Mouse (Mus musculus): ENCODE data around the gene Zfp867. TPM values are rescaled to one million over a fixed set of nuclear protein-coding genes. Genes with fewer than 3 reads are reported as not detected.

Gene Zfp867
- polyA plus RNA-seq, 1 experiment: 1.4 TPM

GRCm38 (mm10) chr11:59437954-59438353, 34.3 kb downstream of the Zfp867 start:
- no peak overlapping the region for H3K27ac ChIP-seq (ENCODE audit: control insufficient read depth, insufficient read depth, low read depth, low read length)
- TF ChIP-seq CTCF (IDR thresholded peaks at IDR 0.05; ENCODE audit: control insufficient read depth, insufficient read depth, insufficient replicate concordance, low read depth, low read length) (no peak), POLR2A (IDR thresholded peaks at IDR 0.05; ENCODE audit: control insufficient read depth, low read depth, low read length) (0 out of 2 replicates have a peak, but pooled peaks have one; percentile 13)
- H3K27me3 ChIP-seq (ENCODE audit: control insufficient read depth, insufficient read depth, low read length): no peaks in the 10 kb centered on the region
- no peaks in the 10 kb centered on the region for H3K36me3 ChIP-seq (ENCODE audit: control insufficient read depth, insufficient read depth, low read length)
- H3K4me3 ChIP-seq (ENCODE audit: control insufficient read depth, low read depth, low read length): no peak overlapping the region
- no peaks in the 10 kb centered on the region for H3K4me1 ChIP-seq (ENCODE audit: control insufficient read depth, insufficient read depth, low read length)

- H3K4me3 ChIP-seq (ENCODE audit: control insufficient read depth, low read depth, low read length): no peak overlapping the region
- no peak for TF ChIP-seq CTCF (IDR thresholded peaks at IDR 0.05; ENCODE audit: control insufficient read depth, insufficient read depth, insufficient replicate concordance, low read depth, low read length)
- TF ChIP-seq POLR2A (IDR thresholded peaks at IDR 0.05; ENCODE audit: control insufficient read depth, low read depth, low read length): no peak
- no peaks in the 10 kb centered on the region for H3K4me1 ChIP-seq (ENCODE audit: control insufficient read depth, insufficient read depth, low read length)
- H3K27me3 ChIP-seq (ENCODE audit: control insufficient read depth, insufficient read depth, low read length): no peaks in the 10 kb centered on the region
- H3K36me3 ChIP-seq (ENCODE audit: control insufficient read depth, insufficient read depth, low read length): no peaks in the 10 kb centered on the region
- peak overlapping the region; percentile 46; the same call in 1 of the 2 replicates for H3K27ac ChIP-seq (ENCODE audit: control insufficient read depth, insufficient read depth, low read depth, low read length)
Observed at GRCm38 (mm10) chr11:59432261-59432660, 40.0 kb downstream of the Zfp867 start.

- Histone ChIP-seq H3K27me3 (ENCODE audit: control insufficient read depth, insufficient read depth, low read length) (no peaks in the 10 kb centered on the region), H3K36me3 (ENCODE audit: control insufficient read depth, insufficient read depth, low read length) (no peaks in the 10 kb centered on the region), H3K27ac (ENCODE audit: control insufficient read depth, insufficient read depth, low read depth, low read length) (no peak overlapping the region), H3K4me3 (ENCODE audit: control insufficient read depth, low read depth, low read length) (no peak overlapping the region), H3K4me1 (ENCODE audit: control insufficient read depth, insufficient read depth, low read length) (no peaks in the 10 kb centered on the region)
- TF ChIP-seq CTCF (IDR thresholded peaks at IDR 0.05; ENCODE audit: control insufficient read depth, insufficient read depth, insufficient replicate concordance, low read depth, low read length): no peak
- no peak for TF ChIP-seq POLR2A (IDR thresholded peaks at IDR 0.05; ENCODE audit: control insufficient read depth, low read depth, low read length)
Observed at GRCm38 (mm10) chr11:59429959-59430358, 42.3 kb downstream of the Zfp867 start.

- Histone ChIP-seq H3K4me3 (ENCODE audit: control insufficient read depth, low read depth, low read length) (no peak overlapping the region), H3K36me3 (ENCODE audit: control insufficient read depth, insufficient read depth, low read length) (no peaks in the 10 kb centered on the region), H3K27me3 (ENCODE audit: control insufficient read depth, insufficient read depth, low read length) (no peaks in the 10 kb centered on the region), H3K4me1 (ENCODE audit: control insufficient read depth, insufficient read depth, low read length) (no peaks in the 10 kb centered on the region), H3K27ac (ENCODE audit: control insufficient read depth, insufficient read depth, low read depth, low read length) (no peak overlapping the region)
- no peak for TF ChIP-seq CTCF (IDR thresholded peaks at IDR 0.05; ENCODE audit: control insufficient read depth, insufficient read depth, insufficient replicate concordance, low read depth, low read length)
- no peak for TF ChIP-seq POLR2A (IDR thresholded peaks at IDR 0.05; ENCODE audit: control insufficient read depth, low read depth, low read length)
Observed at GRCm38 (mm10) chr11:59428057-59428660, 44.1 kb downstream of the Zfp867 start.

GRCm38 (mm10) chr11:59425671-59426101, 46.6 kb downstream of the Zfp867 start:
- no peaks in the 10 kb centered on the region for H3K36me3 ChIP-seq (ENCODE audit: control insufficient read depth, insufficient read depth, low read length)

GRCm38 (mm10) chr11:59423010-59423588, 49.2 kb downstream of the Zfp867 start:
- H3K36me3 ChIP-seq (ENCODE audit: control insufficient read depth, insufficient read depth, low read length): no peaks in the 10 kb centered on the region

More at GRCm38 (mm10) chr11:59425671-59426101, 46.6 kb downstream of the Zfp867 start:
- no peak overlapping the region for H3K4me3 ChIP-seq (ENCODE audit: control insufficient read depth, low read depth, low read length)
- TF ChIP-seq POLR2A (IDR thresholded peaks at IDR 0.05; ENCODE audit: control insufficient read depth, low read depth, low read length) (no peak), CTCF (IDR thresholded peaks at IDR 0.05; ENCODE audit: control insufficient read depth, insufficient read depth, insufficient replicate concordance, low read depth, low read length) (no peak)
- H3K27ac ChIP-seq (ENCODE audit: control insufficient read depth, insufficient read depth, low read depth, low read length): no peak overlapping the region
- H3K4me1 ChIP-seq (ENCODE audit: control insufficient read depth, insufficient read depth, low read length): no peaks in the 10 kb centered on the region
- no peaks in the 10 kb centered on the region for H3K27me3 ChIP-seq (ENCODE audit: control insufficient read depth, insufficient read depth, low read length)

GRCm38 (mm10) chr11:59421967-59422366, 50.3 kb downstream of the Zfp867 start:
- Histone ChIP-seq H3K36me3 (ENCODE audit: control insufficient read depth, insufficient read depth, low read length) (no peaks in the 10 kb centered on the region), H3K4me3 (ENCODE audit: control insufficient read depth, low read depth, low read length) (no peak overlapping the region), H3K27ac (ENCODE audit: control insufficient read depth, insufficient read depth, low read depth, low read length) (no peak overlapping the region), H3K27me3 (ENCODE audit: control insufficient read depth, insufficient read depth, low read length) (no peaks in the 10 kb centered on the region), H3K4me1 (ENCODE audit: control insufficient read depth, insufficient read depth, low read length) (no peaks in the 10 kb centered on the region)
- no peak for TF ChIP-seq CTCF (IDR thresholded peaks at IDR 0.05; ENCODE audit: control insufficient read depth, insufficient read depth, insufficient replicate concordance, low read depth, low read length)
- TF ChIP-seq POLR2A (IDR thresholded peaks at IDR 0.05; ENCODE audit: control insufficient read depth, low read depth, low read length): no peak

More at GRCm38 (mm10) chr11:59423010-59423588, 49.2 kb downstream of the Zfp867 start:
- no peak overlapping the region for H3K4me3 ChIP-seq (ENCODE audit: control insufficient read depth, low read depth, low read length)
- TF ChIP-seq POLR2A (IDR thresholded peaks at IDR 0.05; ENCODE audit: control insufficient read depth, low read depth, low read length): no peak
- no peak for TF ChIP-seq CTCF (IDR thresholded peaks at IDR 0.05; ENCODE audit: control insufficient read depth, insufficient read depth, insufficient replicate concordance, low read depth, low read length)
- no peak overlapping the region; the same call in 1 of the 2 replicates for H3K27ac ChIP-seq (ENCODE audit: control insufficient read depth, insufficient read depth, low read depth, low read length)
- no peaks in the 10 kb centered on the region for H3K27me3 ChIP-seq (ENCODE audit: control insufficient read depth, insufficient read depth, low read length)
- no peaks in the 10 kb centered on the region for H3K4me1 ChIP-seq (ENCODE audit: control insufficient read depth, insufficient read depth, low read length)
